Mouse (Mus musculus) megakaryocyte progenitor cell, adult 5-6 weeks (primary cell): ENCODE results near the gene Mnat1. TPM values are rescaled to one million over a fixed set of nuclear protein-coding genes. Genes with fewer than 3 reads are reported as not detected.
A peak's percentile ranks its signal among the peaks of the same experiment; 100 is the strongest.

Experiments
- ATAC-seq: replicated peaks from 2 replicates; pipeline ENCODE4 v1.8.0; 2016; ENCODE audit warnings: mild to moderate bottlenecking, moderate TSS enrichment, inconsistent platforms; ENCODE audit not compliant: poor library complexity
- total RNA-seq, 2 experiments: library from RNA; stranded (forward) in 1 of 2; stranded (reverse) in 1 of 2; fragments of 157-497, 149-512 nt in 1 of 2; fragments of 200-1000 nt in 1 of 2; gene quantifications; 2 replicates each; pipeline versions ENCODE4 v1.2.3 to v1.2.4; 2015 to 2017

The Mnat1 gene
- total RNA-seq, 2 experiments from 2014 or later, result 29.2 to 39.6 TPM

- no peak for ATAC-seq
Observed at GRCm38 (mm10) chr12:73228427-73228826, 104.9 kb downstream of the Mnat1 start.

GRCm38 (mm10) chr12:73230196-73230595 is 106.7 kb downstream of the Mnat1 start:
- ATAC-seq, result no peak

- ATAC-seq, result peak; percentile 52
Observed at GRCm38 (mm10) chr12:73231552-73231951, 108.0 kb downstream of the Mnat1 start.

- ATAC-seq, result no peak
Observed at GRCm38 (mm10) chr12:73232586-73232985, 109.1 kb downstream of the Mnat1 start.

- ATAC-seq, result no peak
Observed at GRCm38 (mm10) chr12:73241960-73242359, 118.4 kb downstream of the Mnat1 start.

- ATAC-seq, result no peak
Observed at GRCm38 (mm10) chr12:73245687-73246086, 122.2 kb downstream of the Mnat1 start.

GRCm38 (mm10) chr12:73255006-73255405 is 131.5 kb downstream of the Mnat1 start:
- no peak for ATAC-seq

- ATAC-seq, result no peak
Observed at GRCm38 (mm10) chr12:73259269-73259668, 135.8 kb downstream of the Mnat1 start.

GRCm38 (mm10) chr12:73260339-73260738 is 136.8 kb downstream of the Mnat1 start:
- no peak for ATAC-seq

GRCm38 (mm10) chr12:73265381-73265978 is 142.0 kb downstream of the Mnat1 start:
- no peak for ATAC-seq

- no peak for ATAC-seq
Observed at GRCm38 (mm10) chr12:73266597-73266996, 143.1 kb downstream of the Mnat1 start.

- ATAC-seq, result no peak
Observed at GRCm38 (mm10) chr12:73268497-73268896, 145.0 kb downstream of the Mnat1 start.

GRCm38 (mm10) chr12:73269531-73269930 is 146.0 kb downstream of the Mnat1 start:
- ATAC-seq, result no peak

- no peak for ATAC-seq
Observed at GRCm38 (mm10) chr12:73269933-73270332, 146.4 kb downstream of the Mnat1 start.

- no peak for ATAC-seq
Observed at GRCm38 (mm10) chr12:73274921-73275320, 151.4 kb downstream of the Mnat1 start.

- ATAC-seq, result peak; percentile 97
Observed at GRCm38 (mm10) chr12:73286287-73287092, 163.0 kb downstream of the Mnat1 start, which contains the start of the genes Trmt5 and Slc38a6. TSS of gene Trmt5 (minus strand) at chr12:73286710. TSS of gene Slc38a6 (plus strand) at chr12:73286779.

GRCm38 (mm10) chr12:73287609-73288008 is 164.1 kb downstream of the Mnat1 start:
- ATAC-seq, result no peak

GRCm38 (mm10) chr12:73288626-73289025 is 165.1 kb downstream of the Mnat1 start:
- ATAC-seq, result no peak

GRCm38 (mm10) chr12:73294884-73295283 is 171.4 kb downstream of the Mnat1 start:
- ATAC-seq, result no peak

- no peak for ATAC-seq
Observed at GRCm38 (mm10) chr12:73295505-73296140, 172.1 kb downstream of the Mnat1 start.

- ATAC-seq, result no peak
Observed at GRCm38 (mm10) chr12:73298621-73299020, 175.1 kb downstream of the Mnat1 start.

- no peak for ATAC-seq
Observed at GRCm38 (mm10) chr12:73300531-73300930, 177.0 kb downstream of the Mnat1 start.
